Mouse (Mus musculus): ENCODE data around the gene Ltb. TPM values are rescaled to one million over a fixed set of nuclear protein-coding genes. Genes with fewer than 3 reads are reported as not detected.
A peak's percentile ranks its signal among the peaks of the same experiment; 100 is the strongest.

Ltb gene
- polyA plus RNA-seq (2015; fragmentation: Nextera tagmentation; extraction: Ambion mirVana): 0.22 and 0.58 TPM in 2 replicates

DNA sequence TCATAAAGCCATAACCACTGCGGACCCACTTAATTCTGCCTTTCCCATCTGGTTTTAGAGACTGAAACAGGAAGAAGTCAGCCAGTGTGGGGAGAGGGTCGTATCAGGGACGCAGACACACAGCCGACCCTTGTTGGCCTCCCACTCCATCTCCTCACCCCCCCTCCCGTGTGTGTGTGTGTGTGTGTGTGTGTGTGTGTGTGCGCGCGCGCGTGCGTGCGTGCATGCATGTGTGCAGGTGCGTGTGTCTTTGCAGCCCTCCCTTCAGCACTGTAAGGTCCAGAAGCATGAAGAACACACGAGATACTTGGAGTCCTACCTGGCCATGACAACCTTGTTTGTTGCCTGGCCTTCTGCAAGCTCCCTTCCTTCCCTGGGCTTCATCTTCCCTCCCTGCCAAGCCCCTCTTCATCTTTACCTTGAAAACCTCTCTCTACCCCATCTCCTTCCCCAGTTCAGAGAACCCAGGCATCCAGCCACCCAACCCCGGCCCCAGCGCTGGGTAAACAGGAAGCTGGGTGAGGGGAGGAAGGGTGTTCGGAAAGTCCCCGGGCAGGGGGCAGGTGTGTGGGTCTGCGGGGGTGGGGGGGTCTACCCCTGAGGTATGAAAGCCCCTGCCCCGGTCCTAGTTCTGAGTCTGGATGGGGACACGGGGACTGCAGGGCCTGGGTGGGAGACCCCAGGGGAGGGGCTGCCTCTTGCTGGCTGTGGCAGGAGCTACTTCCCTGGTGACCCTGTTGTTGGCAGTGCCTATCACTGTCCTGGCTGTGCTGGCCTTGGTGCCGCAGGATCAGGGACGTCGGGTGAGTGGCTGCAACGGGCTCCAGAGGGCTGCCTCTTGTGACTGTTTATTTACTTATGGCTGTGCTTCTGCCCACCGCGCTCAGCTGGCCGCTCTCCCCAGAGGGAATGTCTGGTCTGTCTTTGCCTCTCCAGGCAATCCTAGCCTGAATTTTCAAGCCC is at the start of gene Ltb:
Gene Ltb, plus strand, starts transcription at position 559 of the 963 bp plus-strand sequence.
- Histone ChIP-seq H3K27ac (replicated peaks) (no peak within 1 kb of the TSS), H3K4me2 (peak within 1 kb of the TSS; percentile 67), H3K9me3 (no peaks in the 10 kb centered on the region), H3K27me3 (peaks cover 44% of the 10 kb centered on the region), H3K4me1 (replicated peaks) (peaks cover 19% of the 10 kb centered on the region), H3K36me3 (no peaks in the 10 kb centered on the region), H3K9ac (peak within 1 kb of the TSS; percentile 60; the same call in 1 of the 2 replicates), H3K4me3 (peak within 1 kb of the TSS; percentile 37; the same call in 1 of the 2 replicates)
- no peak for ATAC-seq (ENCODE audit: low read depth)
- WGBS: 73% methylated on average over 28 of the region's 28 CpGs

DNA sequence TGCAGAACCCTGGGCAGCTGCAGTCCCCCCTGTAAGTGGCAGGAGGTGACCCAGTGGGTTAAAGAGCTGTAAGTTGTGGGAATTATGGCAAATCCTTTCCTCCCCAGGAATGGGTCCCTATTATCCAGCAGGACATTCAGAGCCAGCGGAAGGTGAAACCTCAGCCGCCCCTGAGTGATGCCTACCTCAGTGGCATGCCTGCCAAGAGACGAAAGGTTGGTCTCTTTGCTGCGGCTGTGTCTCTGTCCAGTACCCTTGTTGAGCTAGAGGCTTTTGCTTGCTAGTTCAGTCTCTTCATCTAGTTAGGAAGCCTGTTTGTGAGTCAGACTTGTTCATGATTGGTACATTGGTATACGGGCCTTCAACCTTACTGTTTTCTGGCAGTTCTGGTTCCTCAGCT is 48.1 kb upstream of the Ltb start:
- no peak overlapping the region; the same call in 1 of the 2 replicates for H3K27ac ChIP-seq (replicated peaks)

DNA sequence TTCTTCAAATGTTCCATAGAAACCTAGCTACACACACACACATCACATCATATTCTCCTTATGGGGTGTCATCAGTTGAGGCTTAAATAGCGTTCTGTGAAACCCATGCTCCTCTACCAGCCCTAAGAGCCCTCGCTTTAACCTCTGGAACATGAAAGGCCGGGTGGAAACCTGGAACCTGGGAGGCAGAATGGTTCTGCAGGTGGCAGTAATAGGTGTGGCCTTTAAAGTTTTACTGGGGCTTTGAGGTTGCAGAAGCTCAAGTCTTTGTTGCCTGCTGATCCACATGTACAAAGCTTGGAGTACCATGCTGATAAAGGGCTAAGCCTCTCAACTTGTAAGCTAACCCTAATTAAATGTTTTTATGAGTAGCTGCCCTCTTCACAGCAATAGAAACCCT is 46.9 kb upstream of the Ltb start:
- Histone ChIP-seq H3K27ac (replicated peaks) (0 out of 2 replicates have a peak overlapping the region, but pooled peaks have one; percentile 46), H3K4me2 (no peak overlapping the region), H3K36me3 (peaks cover 97% of the 10 kb centered on the region), H3K27me3 (no peaks in the 10 kb centered on the region), H3K4me3 (no peak overlapping the region), H3K4me1 (replicated peaks) (no peaks in the 10 kb centered on the region), H3K9ac (no peak overlapping the region), H3K9me3 (no peaks in the 10 kb centered on the region)
- WGBS: 62% methylated on average over 3 of the region's 3 CpGs
- no peak for ATAC-seq (ENCODE audit: low read depth)

More for the DNA sequence above, 48.1 kb upstream of the Ltb start:
- Histone ChIP-seq H3K27me3 (no peaks in the 10 kb centered on the region), H3K9ac (no peak overlapping the region), H3K4me3 (no peak overlapping the region), H3K36me3 (peaks cover 98% of the 10 kb centered on the region), H3K4me2 (no peak overlapping the region), H3K9me3 (no peaks in the 10 kb centered on the region), H3K4me1 (replicated peaks) (no peaks in the 10 kb centered on the region)
- no peak for ATAC-seq (ENCODE audit: low read depth)
- 92% methylated on average over 5 of the region's 5 CpGs for WGBS

DNA sequence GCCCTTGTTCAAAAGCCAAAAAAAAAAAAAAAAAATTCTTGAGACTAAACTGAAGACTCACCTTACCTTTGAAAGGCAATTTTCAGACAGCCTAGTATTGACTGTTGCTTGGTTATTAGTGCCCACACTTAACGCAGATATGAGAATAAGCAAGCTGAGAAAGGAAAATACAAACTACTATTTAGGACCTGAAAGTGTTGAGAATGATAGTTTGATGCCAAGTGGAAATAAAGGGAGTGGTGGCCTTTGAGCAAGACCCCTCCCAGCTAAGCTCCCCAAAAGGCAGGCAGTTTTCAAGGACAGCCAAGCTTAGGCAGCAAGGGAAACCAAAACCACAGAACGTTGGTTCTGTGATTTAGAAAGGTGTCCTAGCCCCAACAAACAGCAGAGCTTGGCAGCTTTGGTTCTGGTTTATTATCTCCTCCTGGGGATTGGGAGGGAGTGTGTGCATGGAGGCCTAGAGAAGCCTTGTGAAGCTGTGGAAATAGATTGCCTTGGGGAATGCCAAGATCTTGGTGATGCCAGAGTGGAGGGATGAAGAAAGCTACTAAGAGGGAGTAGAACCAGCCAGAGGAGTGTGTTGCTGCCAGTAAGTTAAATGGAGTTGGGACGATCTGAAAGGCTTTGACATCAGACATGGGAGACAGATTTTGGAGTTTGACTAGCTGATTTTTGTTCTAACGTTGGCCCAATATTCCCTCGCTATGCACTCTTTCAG is 46.2 kb upstream of the Ltb start:
- ATAC-seq (ENCODE audit: low read depth): no peak
- Histone ChIP-seq H3K27ac (replicated peaks) (peak overlapping the region; percentile 49), H3K9me3 (no peaks in the 10 kb centered on the region), H3K4me1 (replicated peaks) (no peaks in the 10 kb centered on the region), H3K9ac (no peak overlapping the region), H3K36me3 (peaks cover 97% of the 10 kb centered on the region), H3K27me3 (no peaks in the 10 kb centered on the region), H3K4me2 (no peak overlapping the region), H3K4me3 (no peak overlapping the region)
- WGBS: 66% methylated on average over 5 of the region's 5 CpGs

DNA sequence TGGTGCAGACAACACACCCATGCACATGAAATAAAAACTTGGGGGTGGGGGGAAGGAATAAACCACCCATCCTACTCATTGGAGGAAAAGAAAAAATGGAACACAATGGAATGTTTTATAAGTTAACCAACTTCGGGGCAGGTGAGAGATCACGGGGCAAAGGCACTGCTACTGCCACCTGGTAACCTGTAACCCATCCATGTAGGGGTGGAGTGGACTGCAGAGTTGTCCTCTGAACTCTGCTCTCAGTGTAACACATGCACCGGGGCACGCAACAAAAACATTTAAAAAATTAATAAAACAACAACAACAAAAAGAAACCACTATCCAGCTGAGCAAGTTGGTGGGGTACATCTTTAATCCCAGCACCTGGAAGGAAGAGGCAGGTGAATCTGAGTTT is 42.1 kb upstream of the Ltb start:
- ATAC-seq (ENCODE audit: low read depth): no peak
- Histone ChIP-seq H3K27ac (replicated peaks) (no peak overlapping the region), H3K36me3 (peaks cover 97% of the 10 kb centered on the region), H3K9ac (no peak overlapping the region), H3K4me3 (no peak overlapping the region), H3K9me3 (no peaks in the 10 kb centered on the region), H3K4me1 (replicated peaks) (no peaks in the 10 kb centered on the region), H3K4me2 (no peak overlapping the region), H3K27me3 (no peaks in the 10 kb centered on the region)
- 97% methylated on average over 4 of the region's 4 CpGs for WGBS

DNA sequence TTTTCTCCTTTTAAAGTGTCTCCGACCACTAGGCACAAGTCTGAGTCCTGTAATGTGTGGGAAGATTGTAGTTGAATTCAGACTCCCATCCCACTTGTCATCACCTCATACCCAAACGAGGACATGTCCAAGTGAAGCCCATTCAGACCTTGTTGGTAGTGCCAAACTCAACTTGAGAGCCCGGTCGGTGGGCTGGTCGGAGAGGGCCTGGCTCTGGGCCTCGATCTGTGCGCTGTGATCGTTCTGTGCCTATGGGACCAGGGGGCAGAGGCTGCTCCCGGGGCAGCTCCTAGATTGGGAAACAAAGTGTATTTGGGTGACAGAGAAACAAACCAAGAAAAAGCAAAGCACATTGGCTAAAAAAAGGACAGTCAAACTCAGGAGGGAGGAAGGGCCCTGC is 41.2 kb upstream of the Ltb start:
- peaks cover 97% of the 10 kb centered on the region for H3K36me3 ChIP-seq
- H3K4me1 ChIP-seq (replicated peaks): no peaks in the 10 kb centered on the region
- no peaks in the 10 kb centered on the region for H3K9me3 ChIP-seq
- 91% methylated on average over 9 of the region's 9 CpGs for whole genome bisulfite sequencing
- no peak overlapping the region for H3K4me2 ChIP-seq
- no peak overlapping the region for H3K27ac ChIP-seq (replicated peaks)
- ATAC-seq (ENCODE audit: low read depth): no peak
- no peak overlapping the region for H3K4me3 ChIP-seq
- no peak overlapping the region for H3K9ac ChIP-seq
- H3K27me3 ChIP-seq: no peaks in the 10 kb centered on the region

DNA sequence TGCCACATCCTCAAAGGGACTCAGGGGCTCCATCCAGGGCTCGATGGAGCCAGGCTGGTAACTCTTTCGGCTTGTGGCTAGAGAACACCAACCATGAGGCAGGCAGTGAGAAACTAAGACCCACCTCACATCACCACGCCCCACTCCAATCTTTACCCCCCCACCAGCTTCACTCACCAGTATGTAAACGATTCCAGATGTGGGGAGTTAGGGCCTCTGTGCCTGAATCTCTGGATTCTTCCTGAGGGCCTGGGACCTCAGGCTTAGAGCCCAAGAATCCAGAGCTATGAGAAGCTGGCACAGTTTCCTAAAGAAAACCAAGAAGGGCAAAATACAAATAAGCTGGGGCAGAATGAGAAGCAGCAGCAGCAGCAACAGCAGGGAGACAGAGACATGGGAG is 40.3 kb upstream of the Ltb start:
- Histone ChIP-seq H3K9ac (no peak overlapping the region), H3K4me1 (replicated peaks) (no peaks in the 10 kb centered on the region), H3K27ac (replicated peaks) (no peak overlapping the region), H3K36me3 (peaks cover 97% of the 10 kb centered on the region), H3K4me3 (no peak overlapping the region), H3K27me3 (no peaks in the 10 kb centered on the region), H3K4me2 (no peak overlapping the region), H3K9me3 (no peaks in the 10 kb centered on the region)
- WGBS: 92% methylated on average over 4 of the region's 4 CpGs
- no peak for ATAC-seq (ENCODE audit: low read depth)

DNA sequence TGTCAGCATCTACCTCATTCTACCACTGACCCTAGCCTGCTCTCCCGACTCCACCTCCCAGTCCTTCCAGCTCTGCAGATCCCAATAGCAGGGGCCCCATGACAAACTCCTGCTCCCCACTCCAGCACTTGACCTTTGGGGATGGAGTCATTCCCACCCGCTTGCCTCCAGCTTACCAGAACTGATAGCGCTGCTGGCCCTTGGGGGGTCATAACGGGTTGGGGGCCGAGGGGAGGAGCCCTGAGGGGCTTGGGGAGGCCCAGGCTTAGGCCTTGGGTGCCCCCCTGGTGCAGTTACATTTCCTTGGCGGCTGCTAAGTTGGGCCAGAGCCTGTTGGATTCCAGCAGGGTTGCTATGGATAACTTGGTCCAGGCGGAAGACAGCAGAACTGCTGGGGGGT is 39.6 kb upstream of the Ltb start:
- Histone ChIP-seq H3K27ac (replicated peaks) (no peak overlapping the region), H3K9ac (no peak overlapping the region), H3K27me3 (no peaks in the 10 kb centered on the region), H3K4me2 (no peak overlapping the region), H3K4me3 (no peak overlapping the region), H3K9me3 (no peaks in the 10 kb centered on the region), H3K36me3 (peaks cover 97% of the 10 kb centered on the region), H3K4me1 (replicated peaks) (no peaks in the 10 kb centered on the region)
- ATAC-seq (ENCODE audit: low read depth): no peak
- WGBS: 81% methylated on average over 7 of the region's 7 CpGs

DNA sequence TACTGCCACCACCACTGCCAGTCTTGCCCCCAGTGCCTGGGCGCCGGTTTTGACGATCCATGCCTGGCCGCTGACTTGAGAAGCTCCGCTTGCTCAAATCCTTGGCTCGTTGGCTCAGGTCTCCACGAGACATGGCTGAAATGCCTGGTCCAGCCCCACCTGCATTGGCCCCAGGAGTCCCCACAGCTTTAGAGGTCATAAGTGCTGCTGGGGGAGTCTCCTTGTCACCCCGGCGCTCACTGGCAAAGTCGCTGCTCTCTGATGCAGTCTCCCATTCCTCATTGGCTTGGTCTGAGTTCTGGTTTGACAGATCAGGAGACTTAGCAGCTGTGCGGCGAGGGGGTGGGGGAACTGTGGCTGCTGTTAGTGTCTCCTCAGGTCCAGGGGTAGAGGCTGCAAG is 38.8 kb upstream of the Ltb start:
- Histone ChIP-seq H3K36me3 (peaks cover 97% of the 10 kb centered on the region), H3K4me3 (no peak overlapping the region), H3K9me3 (no peaks in the 10 kb centered on the region), H3K27ac (replicated peaks) (no peak overlapping the region), H3K9ac (no peak overlapping the region), H3K4me2 (no peak overlapping the region), H3K4me1 (replicated peaks) (no peaks in the 10 kb centered on the region), H3K27me3 (no peaks in the 10 kb centered on the region)
- ATAC-seq (ENCODE audit: low read depth): no peak
- 94% methylated on average over 12 of the region's 12 CpGs for WGBS

DNA sequence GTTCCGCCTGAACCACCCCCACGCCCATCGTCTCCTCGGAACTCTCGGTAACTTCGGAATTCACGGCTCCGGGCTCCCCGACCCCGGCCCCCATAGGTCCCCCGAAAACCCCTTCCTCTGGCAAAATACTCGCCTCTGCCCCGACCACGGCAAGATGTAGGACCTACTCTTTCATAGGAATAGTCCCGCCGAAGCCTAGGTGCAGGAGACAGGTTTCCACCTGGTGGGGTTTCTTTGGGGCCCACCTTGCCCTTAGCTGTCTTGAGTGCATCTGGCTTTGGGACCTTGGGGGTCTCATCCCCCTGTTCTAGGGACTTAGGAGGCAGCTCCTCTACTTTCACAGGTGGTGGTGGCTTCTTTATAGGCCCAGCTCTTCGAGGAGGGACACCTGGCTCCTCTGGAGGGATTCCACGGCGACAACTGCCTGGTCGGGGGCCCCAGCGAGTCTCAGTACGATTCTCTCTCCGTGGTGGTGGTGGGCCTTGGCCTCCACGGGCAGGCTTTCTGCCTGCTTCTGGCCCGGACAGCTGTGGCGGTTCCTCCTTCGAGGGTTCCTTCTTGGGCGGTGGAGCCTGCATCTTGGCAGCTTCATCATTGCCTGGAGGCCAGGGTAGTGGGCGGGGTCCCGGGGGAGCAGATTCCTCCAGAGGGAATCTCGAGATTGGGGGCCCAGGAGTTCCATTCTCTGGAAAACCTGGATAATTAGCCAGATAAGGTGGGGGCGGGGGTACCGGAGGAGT is 37.6 kb upstream of the Ltb start:
- H3K4me1 ChIP-seq (replicated peaks): peaks cover 8% of the 10 kb centered on the region
- ATAC-seq (ENCODE audit: low read depth): no peak
- no peak overlapping the region for H3K9ac ChIP-seq
- H3K9me3 ChIP-seq: no peaks in the 10 kb centered on the region
- H3K27me3 ChIP-seq: no peaks in the 10 kb centered on the region
- H3K27ac ChIP-seq (replicated peaks): no peak overlapping the region
- 92% methylated on average over 33 of the region's 33 CpGs for WGBS
- H3K4me2 ChIP-seq: no peak overlapping the region
- H3K36me3 ChIP-seq: peaks cover 99% of the 10 kb centered on the region
- H3K4me3 ChIP-seq: no peak overlapping the region

DNA sequence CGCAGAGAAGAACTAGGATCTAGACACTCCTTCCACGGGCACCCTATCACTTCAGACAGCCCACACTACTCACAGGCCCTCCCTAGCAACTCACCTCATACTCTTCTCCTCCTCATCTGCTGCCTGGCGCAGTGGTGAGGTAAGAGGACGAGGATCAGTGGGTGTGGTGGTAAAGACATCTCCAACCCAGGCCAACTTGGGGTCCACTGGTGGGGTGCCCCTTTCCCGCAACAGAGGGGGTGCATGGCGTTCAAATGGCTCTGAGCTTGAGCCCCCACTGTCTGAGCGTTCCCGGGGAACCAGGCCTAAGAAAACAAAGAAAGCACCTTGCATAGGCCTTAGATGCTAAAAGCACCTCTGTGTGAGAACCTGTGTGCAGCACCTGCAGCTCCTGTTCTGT is 37.0 kb upstream of the Ltb start:
- no peaks in the 10 kb centered on the region for H3K9me3 ChIP-seq
- no peak overlapping the region for H3K4me2 ChIP-seq
- ATAC-seq (ENCODE audit: low read depth): no peak
- 96% methylated on average over 8 of the region's 8 CpGs for WGBS
- H3K36me3 ChIP-seq: peaks cover 100% of the 10 kb centered on the region
- no peaks in the 10 kb centered on the region for H3K27me3 ChIP-seq
- H3K4me3 ChIP-seq: no peak overlapping the region
- no peak overlapping the region for H3K9ac ChIP-seq
- peaks cover 15% of the 10 kb centered on the region for H3K4me1 ChIP-seq (replicated peaks)
- no peak overlapping the region for H3K27ac ChIP-seq (replicated peaks)

Measured in neural tube, embryonic 13.5 days (tissue).